Mouse (Mus musculus) hindbrain, embryonic 14.5 days (tissue): Measurements from ENCODE around the gene Zfp13. TPM values are rescaled to one million over a fixed set of nuclear protein-coding genes. Genes with fewer than 3 reads are reported as not detected.
"Not testable (repeated sequence)": the region's sequence is repeated elsewhere in the genome, so short reads cannot be mapped to it uniquely, and the experiment has no call there.

ENCODE experiments used
- ATAC-seq: fragments of 200-750 bp; cut with Nextera tagmentation; 2 replicates; pipeline ENCODE4 v1.8.0; 2017; ENCODE audit warnings: moderate number of reproducible peaks, mild to moderate bottlenecking, moderate TSS enrichment, moderate library complexity; ENCODE audit not compliant: low FRiP score
- DNase-seq: peaks from one replicate; pipeline ENCODE4 v3.0.0-alpha.2; 2015; ENCODE audit warnings: low spot score
- H3K27ac ChIP-seq: fragments of 300-500 bp; sonication (generic); 2 replicates; pipeline ENCODE4 v1.5.1; 2014; ENCODE audit warnings: mild to moderate bottlenecking, moderate library complexity
- H3K27me3 ChIP-seq: fragments of 300-500 bp; sonication (generic); 2 replicates; pipeline ENCODE4 v1.6.1; 2014; ENCODE audit warnings: mild to moderate bottlenecking, low read length, mixed read lengths; ENCODE audit not compliant: control insufficient read depth, insufficient read depth
- H3K36me3 ChIP-seq: fragments of 300-500 bp; sonication (generic); replicated peaks from 2 replicates; pipeline ENCODE4 v1.6.1; 2014; ENCODE audit not compliant: control insufficient read depth, insufficient read depth
- H3K4me1 ChIP-seq: fragments of 300-500 bp; sonication (generic); replicated peaks from 2 replicates; pipeline ENCODE4 v1.6.1; 2014; ENCODE audit warnings: antibody characterized with exemption, low read length, mixed read lengths; ENCODE audit not compliant: control insufficient read depth, insufficient read depth
- H3K4me2 ChIP-seq: fragments of 300-500 bp; sonication (generic); replicated peaks from 2 replicates; pipeline ENCODE4 v1.6.1; 2014; ENCODE audit warnings: mild to moderate bottlenecking, moderate library complexity
- H3K4me3 ChIP-seq: fragments of 300-500 bp; sonication (generic); replicated peaks from 2 replicates; pipeline ENCODE4 v1.5.1; 2014; ENCODE audit warnings: mild to moderate bottlenecking, low read length
- H3K9ac ChIP-seq: fragments of 300-500 bp; sonication (generic); 2 replicates; pipeline ENCODE4 v1.6.1; 2014
- H3K9me3 ChIP-seq: fragments of 300-500 bp; sonication (generic); 2 replicates; pipeline ENCODE4 v1.6.1; 2016; ENCODE audit warnings: low read length; ENCODE audit not compliant: control insufficient read depth
- WGBS: fragments of 180-500 bp; shearing (Covaris S2); extraction: QIAGEN DNeasy Blood & Tissue Kit; methylation state at CpG from one replicate; pipeline ENCODE4 v1.1.7; 2014; 5-methylcytosine and 5-hydroxymethylcytosine counted together
- polyA plus RNA-seq: library from polyadenylated mRNA; unstranded; fragments of >200 nt; fragmentation: Nextera tagmentation; extraction: Ambion mirVana; gene quantifications from 2 replicates; pipeline ENCODE4 v1.2.1, GENCODE M21; 2014

Gene Zfp13
- polyA plus RNA-seq, 1 experiment from 2014 or later: 20.3 TPM

GRCm38 (mm10) chr17:23533591-23534490 lies 65.4 kb downstream of the Zfp13 start:
- H3K27ac ChIP-seq, H3K9me3 ChIP-seq, ATAC-seq, H3K4me3 ChIP-seq, H3K9ac ChIP-seq, H3K4me1 ChIP-seq, H3K36me3 ChIP-seq, DNase-seq, H3K4me2 ChIP-seq: not testable (repeated sequence)
- WGBS: 9% methylated on average over 10 of the region's 23 CpGs
- H3K27me3 ChIP-seq: peaks cover 32% of the 10 kb centered on the region

- H3K4me2 ChIP-seq, H3K9me3 ChIP-seq, H3K9ac ChIP-seq, DNase-seq, H3K4me1 ChIP-seq, H3K27ac ChIP-seq, H3K36me3 ChIP-seq, H3K4me3 ChIP-seq, ATAC-seq: not testable (repeated sequence)
- peaks cover 12% of the 10 kb centered on the region for H3K27me3 ChIP-seq
- WGBS: 31% methylated on average over 1 of the region's 1 CpGs
Measured at GRCm38 (mm10) chr17:23531408-23531807, 67.9 kb downstream of the Zfp13 start.

Other genes with a start within 250 kb of the Zfp13 start
- not detected in 2 replicates for gene Vmn2r116, start 214.9 kb downstream of the Zfp13 start, polyA plus RNA-seq
- gene Vmn2r117, start 119.8 kb downstream of the Zfp13 start, polyA plus RNA-seq: not detected in 2 replicates
- 15.4 and 15.6 TPM in 2 replicates for gene Zfp213, start 35.2 kb downstream of the Zfp13 start, polyA plus RNA-seq
- gene Zscan10, start 1.4 kb upstream of the Zfp13 start, polyA plus RNA-seq: 0.25 and 0.27 TPM in 2 replicates
- gene Mmp25, start 45.8 kb upstream of the Zfp13 start, polyA plus RNA-seq: 1.0 and 1.6 TPM in 2 replicates
- gene Bicdl2, start 61.0 kb upstream of the Zfp13 start, polyA plus RNA-seq: 0.24 TPM in 1 of 2 replicates, not detected in the other
- 129 and 143 TPM in 2 replicates for gene Hcfc1r1, start 74.1 kb upstream of the Zfp13 start, polyA plus RNA-seq
- 39.7 and 40.0 TPM in 2 replicates for gene Thoc6, start 74.4 kb upstream of the Zfp13 start, polyA plus RNA-seq
- gene Tnfrsf12a, start 78.0 kb upstream of the Zfp13 start, polyA plus RNA-seq: 3.1 and 3.7 TPM in 2 replicates
- gene Cldn6, start 79.8 kb upstream of the Zfp13 start, polyA plus RNA-seq: 0.24 and 0.26 TPM in 2 replicates
- gene Cldn9, start 84.5 kb upstream of the Zfp13 start, polyA plus RNA-seq: 1.7 and 2.6 TPM in 2 replicates
- 0.09 and 0.18 TPM in 2 replicates for gene 1520401A03Rik, start 123.3 kb upstream of the Zfp13 start, polyA plus RNA-seq
- gene Pkmyt1, start 126.8 kb upstream of the Zfp13 start, polyA plus RNA-seq: 16.9 and 17.7 TPM in 2 replicates
- 57.5 and 62.8 TPM in 2 replicates for gene Paqr4, start 141.4 kb upstream of the Zfp13 start, polyA plus RNA-seq
- 0.74 and 0.90 TPM in 2 replicates for gene Kremen2, start 146.3 kb upstream of the Zfp13 start, polyA plus RNA-seq
- gene Flywch1, start 172.1 kb upstream of the Zfp13 start, polyA plus RNA-seq: 179 and 183 TPM in 2 replicates
- gene Flywch2, start 186.6 kb upstream of the Zfp13 start, polyA plus RNA-seq: 75.4 and 78.4 TPM in 2 replicates
- gene Srrm2, start 191.0 kb upstream of the Zfp13 start, polyA plus RNA-seq: 390 and 455 TPM in 2 replicates
- 1,176 and 1,404 TPM in 2 replicates for gene Elob, start 229.6 kb upstream of the Zfp13 start, polyA plus RNA-seq
- not detected in 2 replicates for gene Prss33, start 236.6 kb upstream of the Zfp13 start, polyA plus RNA-seq
- gene Prss32, start 244.4 kb upstream of the Zfp13 start, polyA plus RNA-seq: 0.16 TPM in 1 of 2 replicates, not detected in the other
- gene Prss41, start 244.7 kb upstream of the Zfp13 start, polyA plus RNA-seq: 1.1 and 2.3 TPM in 2 replicates